Mouse (Mus musculus) embryonic fibroblast, embryonic 13.5 days (primary cell): ENCODE results near the gene Tnik.

Source experiments
- CTCF ChIP-seq: IDR thresholded peaks from 2 replicates; pipeline ENCODE4 v1.5.1; 2011; ENCODE audit warnings: mild to moderate bottlenecking, control low read depth, low read length, moderate library complexity, borderline replicate concordance; ENCODE audit not compliant: insufficient read depth
- POLR2A ChIP-seq: IDR thresholded peaks from 2 replicates; pipeline ENCODE4 v1.6.1; 2011; ENCODE audit warnings: low read depth, mild to moderate bottlenecking, control low read depth, low read length, moderate library complexity

- TF ChIP-seq POLR2A (no peak), CTCF (no peak)
Measured at GRCm38 (mm10) chr3:28591345-28591744, 328.3 kb downstream of the Tnik start.
